Mouse (Mus musculus): ENCODE data around the gene Ttc4. TPM values are rescaled to one million over a fixed set of nuclear protein-coding genes. Genes with fewer than 3 reads are reported as not detected.
A peak's percentile ranks its signal among the peaks of the same experiment; 100 is the strongest.

The Ttc4 gene
- total RNA-seq (2017) = 23.8 to 36.1 TPM (median 24.6 TPM) in 3 replicates

- peak; percentile 95 for ATAC-seq (replicated peaks; ENCODE audit: insufficient number of reproducible peaks, low FRiP score, low TSS enrichment, poor library complexity, severe bottlenecking)
Measured at GRCm38 (mm10) chr4:106678442-106679118, at the start of gene Ttc4. Gene Ttc4, minus strand, starts transcription at chr4:106678944.

- ATAC-seq (replicated peaks; ENCODE audit: insufficient number of reproducible peaks, low FRiP score, low TSS enrichment, poor library complexity, severe bottlenecking) = no peak
Measured at GRCm38 (mm10) chr4:106720631-106721030, 41.9 kb upstream of the Ttc4 start.

GRCm38 (mm10) chr4:106713622-106714021 is 34.9 kb upstream of the Ttc4 start:
- no peak for ATAC-seq (replicated peaks; ENCODE audit: insufficient number of reproducible peaks, low FRiP score, low TSS enrichment, poor library complexity, severe bottlenecking)

GRCm38 (mm10) chr4:106708408-106708807 is 29.7 kb upstream of the Ttc4 start:
- ATAC-seq (replicated peaks; ENCODE audit: insufficient number of reproducible peaks, low FRiP score, low TSS enrichment, poor library complexity, severe bottlenecking) = peak; percentile 68; the same call in 1 of the 2 replicates

- no peak for ATAC-seq (replicated peaks; ENCODE audit: insufficient number of reproducible peaks, low FRiP score, low TSS enrichment, poor library complexity, severe bottlenecking)
Measured at GRCm38 (mm10) chr4:106707957-106708356, 29.2 kb upstream of the Ttc4 start.

- ATAC-seq (replicated peaks; ENCODE audit: insufficient number of reproducible peaks, low FRiP score, low TSS enrichment, poor library complexity, severe bottlenecking) = no peak
Measured at GRCm38 (mm10) chr4:106705096-106705665, 26.4 kb upstream of the Ttc4 start.

- no peak for ATAC-seq (replicated peaks; ENCODE audit: insufficient number of reproducible peaks, low FRiP score, low TSS enrichment, poor library complexity, severe bottlenecking)
Measured at GRCm38 (mm10) chr4:106704416-106704815, 25.7 kb upstream of the Ttc4 start.

GRCm38 (mm10) chr4:106703956-106704355 is 25.2 kb upstream of the Ttc4 start:
- no peak for ATAC-seq (replicated peaks; ENCODE audit: insufficient number of reproducible peaks, low FRiP score, low TSS enrichment, poor library complexity, severe bottlenecking)

- no peak for ATAC-seq (replicated peaks; ENCODE audit: insufficient number of reproducible peaks, low FRiP score, low TSS enrichment, poor library complexity, severe bottlenecking)
Measured at GRCm38 (mm10) chr4:106700798-106701197, 22.1 kb upstream of the Ttc4 start.

- ATAC-seq (replicated peaks; ENCODE audit: insufficient number of reproducible peaks, low FRiP score, low TSS enrichment, poor library complexity, severe bottlenecking) = no peak
Measured at GRCm38 (mm10) chr4:106699989-106700388, 21.2 kb upstream of the Ttc4 start.

- no peak for ATAC-seq (replicated peaks; ENCODE audit: insufficient number of reproducible peaks, low FRiP score, low TSS enrichment, poor library complexity, severe bottlenecking)
Measured at GRCm38 (mm10) chr4:106693841-106694430, 15.2 kb upstream of the Ttc4 start.

GRCm38 (mm10) chr4:106688636-106689296 is 10.0 kb upstream of the Ttc4 start:
- ATAC-seq (replicated peaks; ENCODE audit: insufficient number of reproducible peaks, low FRiP score, low TSS enrichment, poor library complexity, severe bottlenecking) = no peak

GRCm38 (mm10) chr4:106680955-106681354 is 2.2 kb upstream of the Ttc4 start:
- no peak for ATAC-seq (replicated peaks; ENCODE audit: insufficient number of reproducible peaks, low FRiP score, low TSS enrichment, poor library complexity, severe bottlenecking)

GRCm38 (mm10) chr4:106679152-106679551 is 408 bp upstream of the Ttc4 start:
- ATAC-seq (replicated peaks; ENCODE audit: insufficient number of reproducible peaks, low FRiP score, low TSS enrichment, poor library complexity, severe bottlenecking) = no peak

GRCm38 (mm10) chr4:106676749-106677148 is 2.0 kb downstream of the Ttc4 start:
- ATAC-seq (replicated peaks; ENCODE audit: insufficient number of reproducible peaks, low FRiP score, low TSS enrichment, poor library complexity, severe bottlenecking) = no peak

GRCm38 (mm10) chr4:106666546-106666945 is 12.2 kb downstream of the Ttc4 start:
- ATAC-seq (replicated peaks; ENCODE audit: insufficient number of reproducible peaks, low FRiP score, low TSS enrichment, poor library complexity, severe bottlenecking) = no peak

GRCm38 (mm10) chr4:106665673-106666072 is 13.1 kb downstream of the Ttc4 start:
- ATAC-seq (replicated peaks; ENCODE audit: insufficient number of reproducible peaks, low FRiP score, low TSS enrichment, poor library complexity, severe bottlenecking) = no peak

- ATAC-seq (replicated peaks; ENCODE audit: insufficient number of reproducible peaks, low FRiP score, low TSS enrichment, poor library complexity, severe bottlenecking) = no peak
Measured at GRCm38 (mm10) chr4:106665269-106665668, 13.5 kb downstream of the Ttc4 start.

- no peak for ATAC-seq (replicated peaks; ENCODE audit: insufficient number of reproducible peaks, low FRiP score, low TSS enrichment, poor library complexity, severe bottlenecking)
Measured at GRCm38 (mm10) chr4:106664697-106665096, 14.0 kb downstream of the Ttc4 start.

All from monocyte, adult 5-6 weeks (primary cell).